Mouse (Mus musculus) ovary, postnatal 10 days (tissue): ENCODE data around the gene Ptprg.

Experiments
- DNase-seq: peaks from one replicate; pipeline ENCODE4 v3.0.0; 2022; ENCODE audit warnings: low spot score

The Ptprg gene

GRCm38 (mm10) chr14:11684104-11684503, 130.8 kb downstream of the Ptprg start:
- no peak for DNase-seq

DNA sequence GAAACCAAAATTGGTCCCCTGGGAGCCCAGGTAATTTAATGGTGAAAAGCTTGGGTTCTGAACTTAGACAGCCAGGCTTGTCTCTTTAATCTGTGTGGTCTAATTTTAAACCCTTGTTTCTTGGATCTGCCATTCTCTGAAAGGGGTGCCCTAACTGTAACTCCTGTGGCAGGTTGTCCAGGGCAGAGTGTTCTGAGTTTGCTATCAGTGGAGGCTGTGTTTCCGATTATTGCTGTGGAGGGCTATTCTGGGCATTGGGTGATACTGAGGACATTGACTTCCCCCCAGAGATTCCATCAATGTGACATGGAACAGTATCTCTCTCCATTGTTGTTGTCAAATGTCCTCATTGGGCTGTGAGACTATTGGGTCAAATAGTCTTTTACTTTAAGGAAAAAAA, 134.2 kb downstream of the Ptprg start:
- DNase-seq: no peak

DNA sequence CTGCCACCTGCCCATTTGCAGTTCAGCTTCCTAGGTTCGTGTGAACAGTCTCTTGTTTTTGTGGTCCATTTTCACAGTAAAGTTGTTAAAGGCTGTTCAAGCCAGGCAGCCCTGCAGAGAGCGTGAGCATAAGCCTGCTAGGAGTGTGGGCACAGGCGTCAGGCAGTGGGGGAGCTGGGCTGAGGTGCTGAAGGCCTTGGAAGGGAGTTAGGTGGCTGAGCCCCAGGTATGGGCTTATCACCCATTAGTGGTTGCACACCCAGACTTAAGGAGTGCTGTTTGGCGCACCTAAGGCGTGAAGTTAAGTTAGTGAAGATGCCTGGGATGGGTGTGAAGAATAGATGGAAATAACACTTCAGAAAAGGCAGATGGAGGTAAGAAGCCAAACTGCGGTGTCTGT, 134.8 kb downstream of the Ptprg start:
- DNase-seq: no peak

GRCm38 (mm10) chr14:11690066-11690465, 136.7 kb downstream of the Ptprg start:
- DNase-seq: no peak

GRCm38 (mm10) chr14:11691531-11691930, 138.2 kb downstream of the Ptprg start:
- no peak for DNase-seq

DNA sequence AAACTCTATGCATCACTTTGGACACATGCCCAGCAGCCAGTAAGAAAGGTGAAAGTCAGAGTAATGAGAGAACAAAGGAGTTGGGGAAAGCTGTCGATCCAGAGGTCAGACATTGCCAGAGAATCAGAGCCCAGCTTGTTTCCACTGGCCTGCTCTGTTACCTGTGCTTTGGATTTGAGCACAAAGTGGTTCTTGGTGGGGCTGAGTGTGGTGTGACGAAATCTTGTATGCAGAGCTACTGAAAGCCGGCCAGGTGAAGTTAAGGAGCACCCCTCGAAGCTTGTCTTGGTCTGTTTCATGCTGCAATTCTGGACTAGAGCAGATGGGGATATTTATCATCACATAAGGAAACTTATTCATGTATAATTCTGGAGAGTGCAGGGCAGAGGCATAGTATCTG, 145.5 kb downstream of the Ptprg start:
- DNase-seq: no peak

DNA sequence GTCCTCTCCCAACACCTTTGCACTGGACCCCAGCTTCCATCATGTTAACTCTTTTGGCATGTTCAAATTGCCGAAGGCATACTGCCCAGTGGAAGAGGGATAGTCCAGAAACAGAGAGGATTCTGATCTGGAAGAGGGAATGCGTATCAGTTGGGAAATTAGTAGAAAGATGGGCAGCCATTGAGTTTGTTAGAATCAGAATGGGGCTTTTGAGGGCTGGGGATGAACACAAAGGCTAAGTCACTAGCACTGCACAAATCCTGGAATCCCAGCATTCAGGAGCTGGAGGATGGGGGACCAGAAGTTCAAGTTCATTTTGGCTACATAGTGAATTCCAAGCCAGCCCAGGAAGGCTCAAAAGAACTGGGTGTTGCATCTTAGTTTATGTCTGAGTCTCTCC, 146.3 kb downstream of the Ptprg start:
- no peak for DNase-seq

DNA sequence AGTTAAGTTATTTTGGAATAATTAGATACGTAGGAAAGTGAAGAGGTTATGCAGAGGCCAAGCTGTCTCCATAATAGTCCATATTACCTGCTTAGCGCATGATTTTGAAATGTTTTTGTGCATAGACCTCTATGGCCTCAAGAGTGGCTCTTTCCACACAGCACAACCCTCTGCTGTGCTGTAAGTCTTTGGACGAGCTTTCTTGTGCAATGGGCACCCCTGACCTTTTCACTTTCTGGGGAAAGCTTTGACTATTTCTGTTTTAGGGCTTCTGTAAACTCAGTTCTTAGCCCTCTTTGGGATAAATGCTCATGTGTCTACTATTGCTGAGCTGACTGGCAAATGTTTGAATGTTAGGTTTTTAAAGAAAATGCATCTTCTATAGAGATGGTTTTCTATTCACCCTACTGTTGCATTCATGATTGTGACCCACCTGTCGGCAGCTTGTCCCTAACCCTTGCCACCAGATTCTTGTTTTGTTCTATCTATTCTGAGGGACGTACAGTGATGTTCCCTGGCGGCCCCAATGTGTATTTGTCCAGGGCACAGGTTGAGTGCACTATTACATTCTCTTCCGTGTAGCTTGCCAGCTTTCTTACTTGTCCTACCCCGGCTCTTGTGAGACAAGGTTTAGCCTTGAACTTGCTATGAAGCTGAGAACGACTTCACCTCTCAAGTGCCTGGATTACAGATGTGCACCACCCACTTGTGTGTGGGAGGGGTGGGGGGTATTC, 148.4 kb downstream of the Ptprg start:
- DNase-seq: no peak

DNA sequence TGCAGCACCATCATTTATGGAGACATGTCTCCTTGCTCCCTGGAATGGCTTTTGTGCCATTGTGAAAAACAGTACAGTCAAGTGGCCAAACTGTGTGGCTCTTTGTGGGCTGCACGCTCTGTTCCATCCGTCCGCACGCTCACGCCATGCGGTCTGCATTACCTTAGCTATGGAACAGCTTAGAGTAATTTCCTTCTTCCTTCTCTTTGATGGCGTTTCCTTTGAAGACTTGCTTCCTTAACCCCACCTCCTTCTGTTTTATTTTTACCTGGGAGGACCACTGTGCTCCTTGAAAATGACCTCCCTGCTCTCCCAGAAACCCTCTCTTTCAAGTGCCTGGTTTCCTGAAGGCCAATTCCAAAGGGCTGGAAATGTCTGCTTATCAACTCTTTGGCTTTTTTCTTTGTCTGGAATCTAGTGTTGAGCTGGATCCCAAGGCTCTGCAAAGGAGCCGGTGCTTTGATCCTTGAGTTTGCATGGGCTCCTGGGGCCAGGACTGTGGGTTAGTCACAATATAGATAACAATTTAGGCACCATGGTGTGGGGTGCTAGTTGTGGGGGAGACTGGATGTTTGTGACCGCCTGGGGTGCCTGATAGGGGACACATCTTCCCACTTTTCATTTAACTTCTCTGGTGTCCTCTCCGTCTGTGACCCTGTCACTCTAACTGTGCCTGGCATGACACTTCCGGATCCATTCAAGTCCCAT, 149.6 kb downstream of the Ptprg start:
- DNase-seq: no peak

DNA sequence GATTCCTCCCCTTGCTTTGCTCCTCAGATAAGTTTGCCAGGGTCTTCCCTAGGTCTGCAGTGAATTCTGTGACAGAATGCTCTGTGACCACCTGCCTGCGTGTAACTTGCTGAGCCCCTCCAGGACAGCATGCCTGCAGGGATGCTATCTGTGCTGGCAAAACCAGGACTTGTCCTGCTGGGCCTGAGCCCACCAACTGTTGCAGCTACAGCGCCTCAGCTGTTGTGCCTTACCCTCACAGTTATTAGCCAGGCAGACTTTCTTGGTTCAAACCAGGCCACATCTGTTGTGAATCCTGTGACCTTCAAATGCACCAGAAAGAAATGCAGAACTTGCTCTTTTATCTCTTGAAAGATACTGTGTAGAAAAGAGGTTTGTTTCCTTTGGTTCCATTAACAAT, 151.5 kb downstream of the Ptprg start:
- no peak for DNase-seq

DNA sequence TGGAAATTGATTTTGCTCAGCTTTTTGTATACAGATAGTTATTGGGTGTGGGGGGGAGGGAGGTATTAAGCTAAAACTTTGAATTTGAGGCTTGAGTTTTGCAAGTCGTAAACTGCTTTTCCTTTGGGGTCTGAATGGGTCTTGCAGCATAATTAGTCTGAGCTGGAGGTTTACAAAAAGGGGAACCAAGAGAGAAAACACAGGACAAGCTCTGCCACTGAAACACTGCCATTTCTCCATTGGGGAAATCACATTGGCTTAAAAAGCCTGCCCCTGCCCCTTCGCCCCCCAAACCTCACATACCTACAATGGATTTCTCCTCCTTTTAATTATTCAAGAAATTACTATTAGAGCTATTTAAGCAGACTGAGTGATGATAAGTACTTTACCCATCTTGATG, 156.0 kb downstream of the Ptprg start:
- no peak for DNase-seq

DNA sequence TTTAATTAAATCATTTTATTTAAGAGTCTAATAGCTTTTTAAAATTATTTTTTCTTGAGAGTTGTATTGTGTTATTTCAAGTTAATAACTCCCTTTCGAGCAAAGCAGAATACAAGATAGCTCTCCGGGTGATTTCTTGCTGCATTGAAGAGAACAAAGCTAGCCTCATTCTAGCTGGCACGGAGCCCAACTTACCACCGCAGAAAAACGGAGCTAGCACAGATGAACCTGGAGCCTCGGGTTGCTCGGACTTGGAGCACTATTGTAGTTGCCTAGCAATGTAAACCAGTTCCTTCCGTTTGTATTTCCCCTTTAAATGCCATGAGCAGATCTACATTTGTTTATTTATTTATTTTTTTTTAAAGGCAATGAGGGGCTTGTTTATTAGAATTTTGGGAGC, 156.5 kb downstream of the Ptprg start:
- no peak for DNase-seq

- no peak for DNase-seq
Observed at GRCm38 (mm10) chr14:11710410-11711122, 157.2 kb downstream of the Ptprg start.

DNA sequence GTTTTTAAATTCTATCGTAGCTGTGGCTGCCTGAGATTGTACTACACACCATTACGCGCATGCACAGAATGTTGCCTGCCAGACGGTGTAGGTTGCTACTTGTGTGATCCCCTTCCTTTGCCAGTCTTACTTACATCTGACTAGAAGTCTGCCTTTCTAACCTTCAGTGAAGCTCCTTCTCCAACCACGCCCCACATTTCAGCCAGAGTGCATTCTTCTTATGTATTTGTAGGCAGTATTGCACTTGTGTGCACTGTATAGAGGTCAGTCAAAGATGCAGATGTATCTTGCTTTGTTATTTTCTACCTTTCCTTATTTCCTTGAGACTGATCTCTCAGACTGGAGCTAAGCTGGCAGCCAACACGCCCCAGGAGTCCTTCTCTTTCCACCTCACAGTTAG, 158.8 kb downstream of the Ptprg start:
- DNase-seq: no peak

- DNase-seq: no peak
Observed at GRCm38 (mm10) chr14:11716230-11716629, 162.9 kb downstream of the Ptprg start.

DNA sequence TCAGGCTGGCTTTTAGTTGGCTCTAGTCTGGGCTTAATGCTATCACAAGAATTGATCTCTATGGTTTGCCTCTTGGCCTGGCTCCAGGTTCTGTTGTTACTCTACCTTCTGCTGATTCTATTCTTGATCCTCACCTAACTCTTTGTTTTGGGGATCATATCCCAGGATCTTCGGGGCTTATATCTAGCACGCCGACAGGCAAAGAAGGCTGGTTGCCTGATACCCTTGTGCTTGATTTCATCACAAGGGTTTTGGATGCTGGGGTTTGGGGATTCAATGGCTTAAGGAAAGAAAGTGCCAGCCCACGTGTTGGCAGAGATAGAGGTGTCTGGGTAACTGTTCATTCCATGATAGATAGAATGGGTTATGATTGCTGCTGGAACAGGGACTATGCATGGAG, 164.9 kb downstream of the Ptprg start:
- DNase-seq: no peak

DNA sequence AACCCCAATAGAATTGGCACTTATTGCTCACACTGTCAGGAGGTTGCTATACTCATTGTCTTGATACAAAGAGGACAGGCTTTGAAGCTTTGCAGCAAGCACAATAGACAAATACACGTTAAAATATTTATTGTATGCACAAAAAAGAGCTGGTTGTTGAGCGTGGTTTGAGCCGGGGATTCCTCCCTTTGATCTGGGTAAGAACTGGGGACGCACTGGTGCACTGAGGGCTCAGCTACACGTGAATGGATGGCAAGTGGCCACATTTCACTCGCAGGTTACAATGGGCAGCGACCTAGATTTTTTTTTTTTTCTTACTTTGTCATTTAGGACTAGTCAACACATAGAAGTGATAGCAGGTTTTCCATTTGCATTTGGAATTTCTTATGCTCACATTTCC, 165.9 kb downstream of the Ptprg start:
- no peak for DNase-seq

DNA sequence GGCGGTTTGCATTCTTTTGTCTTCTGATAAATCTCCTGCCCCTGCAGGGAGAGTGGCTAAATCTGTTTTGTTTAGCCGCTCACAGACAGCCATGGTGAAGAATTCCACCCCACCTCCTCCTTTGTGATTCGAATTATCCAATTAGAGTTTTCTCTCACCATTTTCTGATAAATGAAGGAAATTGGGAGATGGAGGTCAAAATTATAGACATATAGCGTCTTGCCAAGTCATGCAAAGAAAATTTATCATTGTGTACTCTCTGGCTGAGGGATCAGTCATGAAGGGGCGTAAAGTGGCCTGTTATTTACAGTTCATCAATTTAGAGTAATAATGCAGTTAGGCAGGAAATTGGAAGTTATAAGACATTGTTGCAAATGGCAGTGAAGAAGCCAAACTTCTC, 168.8 kb downstream of the Ptprg start:
- no peak for DNase-seq

DNA sequence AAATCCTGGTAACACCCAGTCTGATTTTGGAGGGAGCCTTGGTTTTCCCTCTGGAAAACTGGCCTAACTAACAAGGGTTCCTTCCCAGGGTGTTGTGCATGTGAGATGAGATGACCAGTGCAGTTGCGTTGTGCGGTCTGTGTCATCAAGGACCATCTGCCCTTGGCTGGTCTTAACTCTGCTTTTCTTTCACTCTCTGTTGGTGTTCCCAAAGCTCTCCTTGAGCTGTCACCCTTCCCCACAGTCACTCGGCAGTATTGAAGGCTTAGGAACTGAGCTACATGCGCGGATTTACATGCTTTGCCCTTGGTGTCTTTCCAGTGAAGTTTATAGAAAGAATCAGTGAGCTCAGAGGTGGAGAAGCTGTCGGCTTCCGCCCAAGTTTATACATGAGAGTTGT, 170.5 kb downstream of the Ptprg start:
- no peak for DNase-seq

DNA sequence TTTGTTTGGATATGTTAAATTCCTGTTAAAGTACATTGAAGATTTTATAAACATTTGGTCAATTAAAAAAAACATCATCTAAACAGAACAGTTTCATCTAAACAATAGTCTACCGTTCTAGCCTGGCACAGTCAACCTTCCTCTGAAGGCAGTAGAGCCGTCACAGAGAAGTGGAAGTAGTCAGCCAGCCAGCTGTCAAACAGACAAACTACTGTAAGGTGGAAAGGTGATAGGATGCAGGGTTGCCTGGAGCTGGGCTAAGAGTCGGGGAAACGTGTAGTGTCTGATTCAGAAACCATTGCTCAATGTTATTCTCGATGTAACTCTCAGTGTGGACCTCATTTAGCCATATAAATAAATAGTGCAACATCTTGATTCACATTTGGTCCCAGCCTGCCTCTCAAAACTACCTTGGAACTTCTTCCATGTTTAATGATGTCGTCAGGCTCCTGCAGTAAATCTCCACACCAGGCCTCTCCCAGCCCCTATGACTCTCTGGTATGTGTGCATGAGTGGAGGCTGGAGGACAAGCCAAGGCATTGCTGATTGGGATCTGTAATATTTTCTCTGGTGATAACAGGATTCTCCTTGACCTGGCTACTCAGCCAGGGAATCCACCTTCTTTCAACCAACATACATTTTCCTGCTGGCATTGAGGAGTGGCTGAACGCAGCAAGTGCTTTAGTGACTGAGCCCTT, 178.0 kb downstream of the Ptprg start:
- DNase-seq: no peak

DNA sequence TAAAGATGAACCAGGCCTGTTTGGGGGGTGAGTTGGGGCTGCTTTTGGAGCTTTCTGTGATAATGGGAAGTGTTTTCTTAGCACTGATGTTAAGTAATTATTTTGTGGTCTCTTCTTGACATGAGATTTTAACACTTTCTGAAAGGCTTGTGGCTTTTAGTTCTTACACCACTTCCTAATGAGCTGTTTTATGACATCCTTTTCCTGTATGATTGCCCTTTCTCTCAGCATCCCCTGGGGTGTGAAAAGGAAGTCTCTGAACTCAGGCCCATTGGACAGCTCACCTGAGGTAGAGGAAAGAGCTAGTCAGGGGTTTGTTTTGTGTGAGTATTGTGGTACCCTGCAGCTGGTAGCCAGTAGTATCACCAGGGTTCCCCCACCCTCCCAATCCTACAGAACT, 179.0 kb downstream of the Ptprg start:
- DNase-seq: no peak

DNA sequence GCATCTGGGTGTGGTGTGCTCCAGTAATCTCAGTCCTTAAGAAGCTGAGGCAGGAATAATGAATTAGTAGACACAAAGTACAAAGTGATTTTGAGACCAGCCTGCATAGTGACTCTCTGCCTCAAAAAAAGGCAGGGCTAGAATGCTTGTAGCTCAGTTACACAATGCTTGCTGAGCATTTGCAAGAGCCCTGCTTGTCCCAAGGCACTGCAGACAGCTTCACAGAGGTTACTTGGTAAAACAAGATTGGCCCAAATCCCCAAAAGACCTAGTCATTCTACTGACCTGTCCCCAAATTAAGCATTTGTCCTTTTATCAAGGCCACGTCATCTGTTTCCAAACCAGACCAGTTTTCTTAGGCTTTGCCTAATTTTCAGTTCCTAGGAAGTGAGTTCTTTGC, 190.4 kb downstream of the Ptprg start:
- DNase-seq: no peak

GRCm38 (mm10) chr14:11752678-11753077, 199.3 kb downstream of the Ptprg start:
- no peak for DNase-seq
